Mouse (Mus musculus): ENCODE results near the gene Arl6ip6. TPM values are rescaled to one million over a fixed set of nuclear protein-coding genes. Genes with fewer than 3 reads are reported as not detected.

The Arl6ip6 gene
- total and polyA plus RNA-seq, 3 experiments, result 43.8 to 438 (median 53.1) TPM

DNA sequence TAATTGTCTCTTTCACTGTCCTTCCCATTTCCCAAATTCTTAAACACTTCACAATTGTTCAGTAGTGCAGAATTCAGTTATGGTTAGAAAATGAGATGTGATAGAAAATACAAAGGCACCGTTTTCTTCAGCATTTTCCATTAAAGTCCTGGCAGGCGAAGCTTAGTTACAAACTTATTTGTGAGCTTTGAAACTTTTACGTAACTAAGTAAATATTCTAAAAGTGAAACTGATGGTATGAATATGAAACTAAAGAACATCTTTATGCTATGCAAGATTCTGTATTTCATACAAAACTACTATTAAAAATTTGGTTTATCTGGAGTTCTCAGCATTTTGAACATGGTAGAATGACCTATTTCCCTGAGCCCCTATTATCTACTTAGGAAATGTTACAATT, 12.6 kb upstream of the Arl6ip6 start:
- DNase-seq (ENCODE audit: low read depth, low spot score), result no peak
- Histone ChIP-seq H3K36me3 (ENCODE audit: control insufficient read depth in 1 of 2, insufficient read depth in 2 of 2, low read length in 2 of 2) (peaks cover 5 to 40% of the 10 kb centered on the region in 2 experiments), H3K27me3 (ENCODE audit: control insufficient read depth in 1 of 2, insufficient read depth in 2 of 2, low read length in 2 of 2) (no peaks in the 10 kb centered on the region), H3K9me3 (replicated peaks; ENCODE audit: insufficient read depth, low read length) (no peaks in the 10 kb centered on the region), H3K4me3 (ENCODE audit: control insufficient read depth in 1 of 2, insufficient read depth in 1 of 2, low read depth in 2 of 2, low read length in 2 of 2) (no peak overlapping the region), H3K79me2 (ENCODE audit: control insufficient read depth, insufficient read depth, low read length, poor library complexity) (peaks cover 19% of the 10 kb centered on the region), H3K27ac (ENCODE audit: control insufficient read depth, low read depth, low read length) (no peak overlapping the region), H3K4me1 (ENCODE audit: control insufficient read depth in 1 of 2, insufficient read depth in 2 of 2, low read length in 2 of 2) (no peaks in the 10 kb centered on the region), H3K9ac (ENCODE audit: control insufficient read depth, low read depth, low read length, poor library complexity, severe bottlenecking) (no peak overlapping the region)
- TF ChIP-seq TCF12 (IDR thresholded peaks at IDR 0.05; ENCODE audit: low read depth, low read length) (no peak), GATA1 (IDR thresholded peaks at IDR 0.05; ENCODE audit: low read depth, low read length) (no peak), GABPA (IDR thresholded peaks at IDR 0.05; ENCODE audit: low read depth, low read length) (no peak), POLR2A (IDR thresholded peaks at IDR 0.05; ENCODE audit: control insufficient read depth in 1 of 2, insufficient read depth in 1 of 2, low read depth in 1 of 2, low read length in 2 of 2, poor library complexity in 1 of 2) (no peak), NRF1 (IDR thresholded peaks at IDR 0.05; ENCODE audit: insufficient read depth, low read depth, low read length, poor library complexity, severe bottlenecking) (no peak), RAD21 (IDR thresholded peaks at IDR 0.05; ENCODE audit: low read depth, low read length) (no peak), CTCF (IDR thresholded peaks at IDR 0.05 in 2 of 3, conservative IDR thresholded peaks at IDR 0.05 in 1 of 3; ENCODE audit: control insufficient read depth in 1 of 3, insufficient read depth in 1 of 3, low read depth in 2 of 3, low read length in 3 of 3, poor library complexity in 1 of 3, severe bottlenecking in 1 of 3) (no peak), BHLHE40 (IDR thresholded peaks at IDR 0.05; ENCODE audit: borderline replicate concordance, low read depth, low read length) (no peak), POLR2AphosphoS2 (IDR thresholded peaks at IDR 0.05; ENCODE audit: low read length) (no peak), TAL1 (IDR thresholded peaks at IDR 0.05; ENCODE audit: low read length) (no peak), MYB (IDR thresholded peaks at IDR 0.05; ENCODE audit: low read depth, low read length) (no peak), CHD2 (IDR thresholded peaks at IDR 0.05; ENCODE audit: low read length) (no peak), MYC (IDR thresholded peaks at IDR 0.05; ENCODE audit: low read depth, low read length) (no peak), ZKSCAN1 (IDR thresholded peaks at IDR 0.05; ENCODE audit: low read depth, low read length) (no peak), E2F4 (IDR thresholded peaks at IDR 0.05; ENCODE audit: borderline replicate concordance, low read depth, low read length) (no peak), ELF1 (IDR thresholded peaks at IDR 0.05; ENCODE audit: low read depth, low read length) (no peak), NELFE (IDR thresholded peaks at IDR 0.05; ENCODE audit: low read depth, low read length) (no peak), SMC3 (IDR thresholded peaks at IDR 0.05; ENCODE audit: low read depth, low read length) (no peak), POLR2AphosphoS5 (IDR thresholded peaks at IDR 0.05; ENCODE audit: borderline replicate concordance, low read depth, low read length) (no peak)

DNA sequence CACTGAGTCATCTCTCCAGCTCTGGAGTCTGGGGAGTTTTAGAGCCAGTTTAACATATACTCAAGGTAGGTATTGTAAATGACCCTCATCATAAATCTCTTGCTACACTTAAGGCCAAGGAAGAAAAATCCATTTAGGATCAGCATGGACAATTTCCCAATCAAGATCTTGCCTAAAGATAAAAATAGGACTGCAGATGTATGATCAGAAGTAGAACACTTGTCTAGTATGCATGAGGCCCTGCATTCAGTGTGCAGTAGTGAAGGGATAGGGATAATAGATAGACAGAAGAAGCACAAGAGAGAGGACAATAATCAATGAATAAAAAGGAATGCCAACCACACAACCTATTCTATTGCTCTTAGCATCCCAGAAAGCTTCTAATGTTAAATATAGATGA, 11.7 kb upstream of the Arl6ip6 start:
- peaks cover 21% of the 10 kb centered on the region for H3K79me2 ChIP-seq (ENCODE audit: control insufficient read depth, insufficient read depth, low read length, poor library complexity)
- H3K9me3 ChIP-seq (replicated peaks; ENCODE audit: insufficient read depth, low read length), result no peaks in the 10 kb centered on the region
- H3K36me3 ChIP-seq (ENCODE audit: control insufficient read depth in 1 of 2, insufficient read depth in 2 of 2, low read length in 2 of 2), result peaks cover 7 to 42% of the 10 kb centered on the region in 2 experiments
- H3K27me3 ChIP-seq (ENCODE audit: control insufficient read depth in 1 of 2, insufficient read depth in 2 of 2, low read length in 2 of 2), result no peaks in the 10 kb centered on the region
- TF ChIP-seq RAD21 (IDR thresholded peaks at IDR 0.05; ENCODE audit: low read depth, low read length) (no peak), NELFE (IDR thresholded peaks at IDR 0.05; ENCODE audit: low read depth, low read length) (no peak), POLR2AphosphoS5 (IDR thresholded peaks at IDR 0.05; ENCODE audit: borderline replicate concordance, low read depth, low read length) (no peak), EP300 (IDR thresholded peaks at IDR 0.05; ENCODE audit: low read depth in 1 of 2, low read length in 2 of 2) (no peak), POLR2AphosphoS2 (IDR thresholded peaks at IDR 0.05; ENCODE audit: low read length) (no peak), BHLHE40 (IDR thresholded peaks at IDR 0.05; ENCODE audit: borderline replicate concordance, low read depth, low read length) (no peak), KAT2A (conservative IDR thresholded peaks at IDR 0.05; ENCODE audit: low read depth, low read length) (no peak), CHD2 (IDR thresholded peaks at IDR 0.05; ENCODE audit: low read length) (no peak), ELF1 (IDR thresholded peaks at IDR 0.05; ENCODE audit: low read depth, low read length) (no peak), NRF1 (IDR thresholded peaks at IDR 0.05; ENCODE audit: insufficient read depth, low read depth, low read length, poor library complexity, severe bottlenecking) (no peak), CTCF (IDR thresholded peaks at IDR 0.05 in 2 of 3, conservative IDR thresholded peaks at IDR 0.05 in 1 of 3; ENCODE audit: control insufficient read depth in 1 of 3, insufficient read depth in 1 of 3, low read depth in 2 of 3, low read length in 3 of 3, poor library complexity in 1 of 3, severe bottlenecking in 1 of 3) (no peak), USF2 (IDR thresholded peaks at IDR 0.05; ENCODE audit: borderline replicate concordance in 1 of 2, insufficient read depth in 1 of 2, low read depth in 1 of 2, low read length in 2 of 2) (no peak), JUND (IDR thresholded peaks at IDR 0.05; ENCODE audit: low read depth, low read length) (no peak), MEF2A (IDR thresholded peaks at IDR 0.05; ENCODE audit: extremely low read depth, insufficient replicate concordance, low read depth, low read length, poor library complexity, severe bottlenecking) (no peak)
- H3K4me1 ChIP-seq (ENCODE audit: control insufficient read depth in 1 of 2, insufficient read depth in 2 of 2, low read length in 2 of 2), result no peaks in the 10 kb centered on the region
- H3K4me3 ChIP-seq (ENCODE audit: control insufficient read depth in 1 of 2, insufficient read depth in 1 of 2, low read depth in 2 of 2, low read length in 2 of 2), result no peak overlapping the region
- no peak for DNase-seq (ENCODE audit: low read depth, low spot score)
- H3K27ac ChIP-seq (ENCODE audit: control insufficient read depth, low read depth, low read length), result no peak overlapping the region
- H3K9ac ChIP-seq (ENCODE audit: control insufficient read depth, low read depth, low read length, poor library complexity, severe bottlenecking), result no peak overlapping the region

Measured in MEL (cell line).